Mouse (Mus musculus): ENCODE measurements around the gene Prkce. TPM values are rescaled to one million over a fixed set of nuclear protein-coding genes. Genes with fewer than 3 reads are reported as not detected.
A peak's percentile ranks its signal among the peaks of the same experiment; 100 is the strongest.

Gene Prkce
- total and polyA plus RNA-seq, 3 experiments = 6.1 to 27.3 (median 26.0) TPM

DNA sequence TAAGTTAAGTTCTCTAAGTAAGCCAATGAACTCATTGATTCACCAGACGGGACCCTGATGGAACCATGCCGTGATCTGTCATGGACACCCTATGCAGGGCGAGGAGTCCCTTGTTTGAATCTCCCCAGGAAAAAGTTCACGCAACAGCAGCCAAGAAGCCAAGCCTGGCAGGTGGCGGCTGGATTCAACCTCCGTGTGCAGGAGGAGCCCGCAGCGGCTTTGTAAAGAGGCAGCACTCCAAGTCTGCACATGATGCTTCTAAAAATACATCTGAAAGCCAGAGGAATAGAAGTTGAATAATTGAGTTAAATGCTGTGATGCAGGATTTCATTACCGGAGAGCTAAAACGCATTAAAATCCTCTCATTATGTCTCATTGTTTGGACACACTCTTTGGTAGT lies 199.3 kb downstream of the Prkce start:
- no peak for TF ChIP-seq EP300 (IDR thresholded peaks at IDR 0.05; ENCODE audit: insufficient read depth, low read depth, low read length)
- no peak for TF ChIP-seq CTCF (IDR thresholded peaks at IDR 0.05)
- no peak for TF ChIP-seq POLR2A (IDR thresholded peaks at IDR 0.05; ENCODE audit: insufficient read depth, low read depth, low read length)
- Histone ChIP-seq H3K79me2 (replicated peaks; ENCODE audit: control insufficient read depth, insufficient read depth, low read length) (peaks cover 6% of the 10 kb centered on the region), H3K27ac (peak overlapping the region; percentile 62), H3K4me1 (ENCODE audit: control insufficient read depth, insufficient read depth, low read length) (peaks cover 25% of the 10 kb centered on the region), H3K9ac (ENCODE audit: low read depth, low read length) (no peak overlapping the region), H3K27me3 (ENCODE audit: control insufficient read depth, insufficient read depth, low read length) (no peaks in the 10 kb centered on the region), H3K4me3 (no peak overlapping the region), H3K36me3 (ENCODE audit: control insufficient read depth, insufficient read depth, low read length) (peaks cover 5% of the 10 kb centered on the region; the same call in 1 of the 2 replicates)
- intact Hi-C loops (cut with DNase I) = loop anchor here (5.0 kb wide), 1 partner anchor 70 kb away; no protein-coding TSS in a partner anchor
- DNase-seq = peak in 1 of 2 experiments; percentile 47
- WGBS = 37% methylated on average over 10 of the region's 10 CpGs

DNA sequence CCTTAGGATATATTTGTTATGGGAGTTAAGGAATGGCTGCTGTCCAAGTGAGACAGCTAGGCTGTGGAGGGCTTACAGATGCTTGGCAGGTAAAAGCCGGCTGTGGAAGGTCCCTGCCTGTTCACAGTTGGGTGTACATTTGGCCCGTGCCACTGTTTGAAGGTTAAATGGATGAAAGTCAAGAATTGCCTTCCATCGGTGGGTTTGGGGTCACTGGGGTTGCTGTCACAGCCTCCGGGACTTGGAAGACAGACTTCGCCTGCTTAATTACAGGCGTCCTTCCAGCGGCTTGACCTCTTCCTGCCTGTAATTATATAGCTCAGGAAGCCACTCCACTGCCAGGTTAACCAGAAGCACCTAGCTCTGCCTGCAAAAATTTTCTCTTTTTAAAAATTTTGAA lies 200.1 kb downstream of the Prkce start:
- Histone ChIP-seq H3K9ac (ENCODE audit: low read depth, low read length) (peak overlapping the region; percentile 51), H3K4me3 (no peak overlapping the region), H3K4me1 (ENCODE audit: control insufficient read depth, insufficient read depth, low read length) (peaks cover 25% of the 10 kb centered on the region), H3K27ac (peak overlapping the region; percentile 62), H3K79me2 (replicated peaks; ENCODE audit: control insufficient read depth, insufficient read depth, low read length) (peaks cover 6% of the 10 kb centered on the region), H3K36me3 (ENCODE audit: control insufficient read depth, insufficient read depth, low read length) (peaks cover 5% of the 10 kb centered on the region; the same call in 1 of the 2 replicates), H3K27me3 (ENCODE audit: control insufficient read depth, insufficient read depth, low read length) (no peaks in the 10 kb centered on the region)
- TF ChIP-seq EP300 (IDR thresholded peaks at IDR 0.05; ENCODE audit: insufficient read depth, low read depth, low read length) (no peak), POLR2A (IDR thresholded peaks at IDR 0.05; ENCODE audit: insufficient read depth, low read depth, low read length) (no peak), CTCF (IDR thresholded peaks at IDR 0.05) (no peak)
- intact Hi-C loops (cut with DNase I) = loop anchor here (5.0 kb wide), 1 partner anchor 70 kb away; no protein-coding TSS in a partner anchor
- WGBS = 20% methylated on average over 7 of the region's 7 CpGs
- DNase-seq = no peak

DNA sequence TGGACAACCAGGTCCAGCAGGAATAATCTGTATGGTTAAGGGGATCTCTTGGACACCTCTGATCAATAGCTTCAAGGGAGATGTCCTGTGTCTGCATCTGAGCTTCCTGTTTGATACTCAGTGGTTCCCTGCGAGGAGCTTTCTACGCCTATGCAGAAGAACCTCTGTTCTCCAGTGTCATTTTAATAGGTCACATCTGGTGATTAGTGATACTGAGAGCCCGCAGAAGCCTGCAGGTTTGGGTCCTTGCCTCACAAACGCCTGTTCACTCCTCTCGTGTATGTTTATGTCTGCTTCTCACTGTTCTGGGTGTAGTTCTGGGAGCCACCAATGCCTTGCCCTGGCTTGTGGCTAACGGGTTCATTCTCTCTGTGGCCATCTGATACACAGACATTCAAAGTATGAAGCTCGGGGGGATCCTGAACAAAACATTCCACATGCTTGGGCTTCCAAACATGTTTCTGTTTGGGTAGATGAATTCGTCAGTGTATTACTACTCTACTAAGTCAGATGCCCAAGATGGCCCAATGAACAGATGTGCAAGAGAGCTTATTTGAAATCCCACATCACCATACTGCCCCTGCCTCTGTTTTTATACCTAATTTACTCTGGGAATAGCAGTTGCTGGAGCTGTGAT lies 202.6 kb downstream of the Prkce start:
- no peak for TF ChIP-seq CTCF (IDR thresholded peaks at IDR 0.05)
- no peak for TF ChIP-seq POLR2A (IDR thresholded peaks at IDR 0.05; ENCODE audit: insufficient read depth, low read depth, low read length)
- no peak for TF ChIP-seq EP300 (IDR thresholded peaks at IDR 0.05; ENCODE audit: insufficient read depth, low read depth, low read length)
- Histone ChIP-seq H3K27ac (no peak overlapping the region), H3K79me2 (replicated peaks; ENCODE audit: control insufficient read depth, insufficient read depth, low read length) (peaks cover 6% of the 10 kb centered on the region), H3K9ac (ENCODE audit: low read depth, low read length) (no peak overlapping the region), H3K36me3 (ENCODE audit: control insufficient read depth, insufficient read depth, low read length) (peaks cover 2% of the 10 kb centered on the region; the same call in 1 of the 2 replicates), H3K4me3 (no peak overlapping the region), H3K27me3 (ENCODE audit: control insufficient read depth, insufficient read depth, low read length) (no peaks in the 10 kb centered on the region), H3K4me1 (ENCODE audit: control insufficient read depth, insufficient read depth, low read length) (peaks cover 18% of the 10 kb centered on the region)
- DNase-seq = no peak
- intact Hi-C loops (cut with DNase I) = loop anchor here (5.0 kb wide), 1 partner anchor 43 kb away; no protein-coding TSS in a partner anchor
- 69% methylated on average over 8 of the region's 8 CpGs for WGBS

DNA sequence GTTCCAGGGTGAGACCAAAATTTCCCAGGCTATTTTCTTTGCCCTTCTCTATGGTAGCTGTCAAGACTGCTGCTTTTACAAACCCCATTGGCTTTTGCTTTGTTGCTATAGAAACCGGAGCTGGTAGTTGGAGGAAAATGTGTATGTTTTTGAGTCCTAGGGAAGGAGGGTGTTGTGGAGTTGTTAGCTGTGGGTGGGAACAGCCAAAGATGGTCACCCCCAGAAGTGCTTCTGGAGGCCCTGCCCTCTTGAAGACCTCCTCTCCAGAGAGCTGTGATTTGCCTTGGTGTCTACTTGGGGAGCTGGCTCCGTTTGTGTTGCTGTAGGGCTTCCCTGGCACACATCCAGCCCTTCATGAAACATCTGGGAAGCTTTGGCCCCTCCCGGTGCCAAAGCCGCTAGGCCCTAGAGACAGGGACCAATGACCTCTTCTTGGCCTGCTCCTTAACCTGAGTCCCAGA lies 203.5 kb downstream of the Prkce start:
- H3K36me3 ChIP-seq (ENCODE audit: control insufficient read depth, insufficient read depth, low read length) = peaks cover 2% of the 10 kb centered on the region; the same call in 1 of the 2 replicates
- H3K4me1 ChIP-seq (ENCODE audit: control insufficient read depth, insufficient read depth, low read length) = peaks cover 18% of the 10 kb centered on the region
- DNase-seq = peak; percentile 64 to 73
- intact Hi-C loops (cut with DNase I) = loop anchor here (5.0 kb wide), 1 partner anchor 44 kb away; no protein-coding TSS in a partner anchor
- no peak overlapping the region for H3K9ac ChIP-seq (ENCODE audit: low read depth, low read length)
- 18% methylated on average over 4 of the region's 4 CpGs for WGBS
- TF ChIP-seq EP300 (IDR thresholded peaks at IDR 0.05; ENCODE audit: insufficient read depth, low read depth, low read length) (no peak), POLR2A (IDR thresholded peaks at IDR 0.05; ENCODE audit: insufficient read depth, low read depth, low read length) (no peak), CTCF (IDR thresholded peaks at IDR 0.05) (no peak)
- H3K4me3 ChIP-seq = no peak overlapping the region
- H3K27me3 ChIP-seq (ENCODE audit: control insufficient read depth, insufficient read depth, low read length) = no peaks in the 10 kb centered on the region
- H3K79me2 ChIP-seq (replicated peaks; ENCODE audit: control insufficient read depth, insufficient read depth, low read length) = peaks cover 6% of the 10 kb centered on the region
- H3K27ac ChIP-seq = no peak overlapping the region

DNA sequence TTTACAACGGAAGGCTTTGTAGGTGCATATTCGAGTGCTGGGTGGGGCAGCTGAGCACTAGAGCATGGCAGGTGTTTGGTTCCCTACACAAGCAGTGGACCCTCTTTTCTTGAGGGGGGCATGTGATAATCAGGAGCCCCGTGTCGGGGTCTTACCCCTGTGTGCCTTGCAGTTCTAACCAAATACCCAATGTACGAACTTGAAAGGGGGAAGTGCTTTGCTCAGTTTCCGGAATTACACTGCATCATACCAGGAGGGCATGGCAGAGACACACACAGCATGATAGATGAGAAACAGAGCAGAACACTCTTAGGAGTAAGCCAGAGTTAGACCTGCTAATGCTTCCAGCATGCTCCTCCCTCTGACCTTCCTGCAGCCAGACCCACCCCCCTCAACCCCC lies 208.8 kb downstream of the Prkce start:
- H3K79me2 ChIP-seq (replicated peaks; ENCODE audit: control insufficient read depth, insufficient read depth, low read length) = peaks cover 3% of the 10 kb centered on the region; the same call in 1 of the 2 replicates
- H3K36me3 ChIP-seq (ENCODE audit: control insufficient read depth, insufficient read depth, low read length) = no peaks in the 10 kb centered on the region
- H3K9ac ChIP-seq (ENCODE audit: low read depth, low read length) = no peak overlapping the region
- H3K27ac ChIP-seq = no peak overlapping the region
- WGBS = 87% methylated on average over 6 of the region's 6 CpGs
- no peaks in the 10 kb centered on the region for H3K27me3 ChIP-seq (ENCODE audit: control insufficient read depth, insufficient read depth, low read length)
- no peak overlapping the region for H3K4me3 ChIP-seq
- peaks cover 8% of the 10 kb centered on the region for H3K4me1 ChIP-seq (ENCODE audit: control insufficient read depth, insufficient read depth, low read length)
- no peak for TF ChIP-seq CTCF (IDR thresholded peaks at IDR 0.05)
- no peak for TF ChIP-seq POLR2A (IDR thresholded peaks at IDR 0.05; ENCODE audit: insufficient read depth, low read depth, low read length)
- no peak for TF ChIP-seq EP300 (IDR thresholded peaks at IDR 0.05; ENCODE audit: insufficient read depth, low read depth, low read length)
- intact Hi-C loops (cut with DNase I) = no loop called here
- DNase-seq = no peak

DNA sequence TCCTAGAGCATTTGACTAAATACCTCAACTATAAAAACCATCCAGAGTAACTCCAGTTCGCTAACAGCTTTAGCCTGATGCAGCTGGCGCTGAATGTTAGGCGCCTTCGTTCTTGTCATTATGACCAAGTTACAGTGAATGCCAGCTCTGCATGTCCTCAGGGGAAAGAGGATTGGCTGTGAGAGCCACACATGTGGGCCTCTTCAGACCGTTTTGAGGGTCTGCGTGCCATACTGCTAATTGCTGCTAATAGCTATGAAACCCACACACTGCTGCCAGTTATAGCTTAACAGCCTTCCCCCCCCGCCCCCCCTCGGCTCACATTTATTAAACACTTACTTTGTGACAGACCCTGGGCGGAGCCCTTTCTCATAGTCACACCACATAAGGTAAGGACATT lies 210.3 kb downstream of the Prkce start:
- Histone ChIP-seq H3K79me2 (replicated peaks; ENCODE audit: control insufficient read depth, insufficient read depth, low read length) (peaks cover 3% of the 10 kb centered on the region; the same call in 1 of the 2 replicates), H3K4me1 (ENCODE audit: control insufficient read depth, insufficient read depth, low read length) (peaks cover 2% of the 10 kb centered on the region), H3K36me3 (ENCODE audit: control insufficient read depth, insufficient read depth, low read length) (no peaks in the 10 kb centered on the region), H3K4me3 (no peak overlapping the region), H3K27ac (no peak overlapping the region), H3K27me3 (ENCODE audit: control insufficient read depth, insufficient read depth, low read length) (no peaks in the 10 kb centered on the region), H3K9ac (ENCODE audit: low read depth, low read length) (no peak overlapping the region)
- intact Hi-C loops (cut with DNase I) = no loop called here
- DNase-seq = no peak
- 95% methylated on average over 9 of the region's 9 CpGs for WGBS
- no peak for TF ChIP-seq CTCF (IDR thresholded peaks at IDR 0.05)
- no peak for TF ChIP-seq POLR2A (IDR thresholded peaks at IDR 0.05; ENCODE audit: insufficient read depth, low read depth, low read length)
- TF ChIP-seq EP300 (IDR thresholded peaks at IDR 0.05; ENCODE audit: insufficient read depth, low read depth, low read length) = no peak
